ENCODE assay signal across 9 mouse cellular contexts in genomic region chr7:44560435-44561400, GRCm38 (mm10). TPM values are rescaled to one million over a fixed set of nuclear protein-coding genes. Genes with fewer than 3 reads are reported as not detected.
A peak's percentile ranks its signal among the peaks of the same experiment; 100 is the strongest.
DNase-seq lines count a peak whose midpoint lies in the region; ATAC-seq and TF ChIP-seq lines count a peak whose summit lies in the region.
"Had no signal": no experiment of that assay in that cellular context is flagged by ENCODE, and none has a peak within 500 bp of the region (broad histone marks: within the 10 kb centered on the region; RNA-seq: fewer than 3 reads in every experiment).

No protein-coding gene starts in this region.

- WGBS in liver, postnatal 0 days (ENCODE audit: insufficient replicate concordance) = 52% methylated on average over 18 of the region's 18 CpGs
- 55% methylated on average over 18 of the region's 18 CpGs for WGBS in neural tube, embryonic 13.5 days

- no peak overlapping the region for H3K4me3 ChIP-seq in liver, postnatal 0 days (ENCODE audit: low read depth, low read length)
- H3K4me3 ChIP-seq in neural tube, embryonic 13.5 days = no peak overlapping the region

- DNase-seq in CD4-positive helper T cell, adult 2 months (ENCODE audit: low read depth, low spot score) = peak; percentile 85
- peak; percentile 77 for DNase-seq in T-cell, adult 2 months (ENCODE audit: low spot score)
- peak; percentile 87 to 90 for DNase-seq in cerebellum, postnatal 36 days
- DNase-seq in gastrocnemius, postnatal 10 days = peak; percentile 78
- DNase-seq in kidney, postnatal 10 days = peak; percentile 90
- DNase-seq in liver, postnatal 0 days = peak; percentile 83
- DNase-seq in testis, postnatal 14 days (ENCODE audit: low spot score) = peak; percentile 71

- H3K36me3 ChIP-seq in liver, postnatal 0 days (replicated peaks; ENCODE audit: insufficient read depth, low read length) = no peaks in the 10 kb centered on the region
- no peaks in the 10 kb centered on the region for H3K36me3 ChIP-seq in neural tube, embryonic 13.5 days

- peak; percentile 65 for ATAC-seq in liver, postnatal 0 days
- ATAC-seq in neural tube, embryonic 13.5 days (ENCODE audit: low read depth) = peak; percentile 67

- no peak overlapping the region; the same call in 1 of the 2 replicates for H3K27ac ChIP-seq in liver, postnatal 0 days (ENCODE audit: low read depth)
- H3K27ac ChIP-seq in neural tube, embryonic 13.5 days (replicated peaks) = no peak overlapping the region

- H3K9ac ChIP-seq in liver, postnatal 0 days (replicated peaks) = no peak overlapping the region
- 0 out of 2 replicates have a peak overlapping the region, but pooled peaks have one; percentile 22 for H3K9ac ChIP-seq in neural tube, embryonic 13.5 days

- TF ChIP-seq CTCF in liver, postnatal 0 days (IDR thresholded peaks at IDR 0.05; ENCODE audit: low read depth) = peak; percentile 85

- no peaks in the 10 kb centered on the region for H3K27me3 ChIP-seq in liver, postnatal 0 days (ENCODE audit: insufficient read depth, low read length)
- H3K27me3 ChIP-seq in neural tube, embryonic 13.5 days = peaks cover 19% of the 10 kb centered on the region

- H3K4me1 ChIP-seq in liver, postnatal 0 days (ENCODE audit: insufficient read depth) = peaks cover 13% of the 10 kb centered on the region; the same call in 1 of the 2 replicates
- H3K4me1 ChIP-seq in neural tube, embryonic 13.5 days (replicated peaks) = no peaks in the 10 kb centered on the region

- H3K9me3 ChIP-seq in liver, postnatal 0 days (ENCODE audit: low read length) = no peaks in the 10 kb centered on the region
- no peaks in the 10 kb centered on the region for H3K9me3 ChIP-seq in neural tube, embryonic 13.5 days

- no peak for TF ChIP-seq EP300 in liver, postnatal 0 days (IDR thresholded peaks at IDR 0.05; ENCODE audit: low read depth)

- H3K4me2 ChIP-seq in liver, postnatal 0 days (ENCODE audit: low read depth, low read length) = no peak overlapping the region
- H3K4me2 ChIP-seq in neural tube, embryonic 13.5 days = no peak overlapping the region

RNA-seq across cellular contexts. Expression of gene Nr1h2, which starts 7.0 kb away (rescaled TPM):
- 10 to 100 TPM; 27.4 to 35.4 TPM for total RNA-seq in gastrocnemius, postnatal 10 days (2021)
- polyA plus RNA-seq in liver, postnatal 0 days (2015; fragmentation: Nextera tagmentation; extraction: Ambion mirVana) = 33.6 and 33.9 TPM in 2 replicates
- polyA plus RNA-seq in neural tube, embryonic 13.5 days (2015; fragmentation: Nextera tagmentation; extraction: Ambion mirVana) = 60.1 and 65.2 TPM in 2 replicates

RNA-seq across cellular contexts. Expression of gene Napsa, which starts 11.5 kb away (rescaled TPM):
- under 1 TPM in 1 of 2 experiments, not detected in 1; 0.99 TPM for total RNA-seq in gastrocnemius, postnatal 10 days (2021)
- 17.0 and 17.8 TPM in 2 replicates for polyA plus RNA-seq in liver, postnatal 0 days (2015; fragmentation: Nextera tagmentation; extraction: Ambion mirVana)
- polyA plus RNA-seq in neural tube, embryonic 13.5 days (2015; fragmentation: Nextera tagmentation; extraction: Ambion mirVana) = 1.2 and 1.6 TPM in 2 replicates

RNA-seq across cellular contexts. Expression of gene Pold1, which starts 12.1 kb away (rescaled TPM):
- 10 to 100 TPM in 1 of 2 experiments, 1 to 10 TPM in 1; 8.1 to 14.7 TPM for total RNA-seq in gastrocnemius, postnatal 10 days (2021)
- 18.9 and 25.1 TPM in 2 replicates for polyA plus RNA-seq in liver, postnatal 0 days (2015; fragmentation: Nextera tagmentation; extraction: Ambion mirVana)
- polyA plus RNA-seq in neural tube, embryonic 13.5 days (2015; fragmentation: Nextera tagmentation; extraction: Ambion mirVana) = 22.5 and 22.7 TPM in 2 replicates

RNA-seq across cellular contexts. Expression of gene Spib, which starts 28.8 kb away (rescaled TPM):
- total RNA-seq in gastrocnemius, postnatal 10 days (2021) = 1 to 10 TPM in 1 of 2 experiments, not detected in 1; 1.2 TPM
- polyA plus RNA-seq in liver, postnatal 0 days (2015; fragmentation: Nextera tagmentation; extraction: Ambion mirVana) = 9.5 and 10.1 TPM in 2 replicates
- 0.13 TPM in 1 of 2 replicates, not detected in the other for polyA plus RNA-seq in neural tube, embryonic 13.5 days (2015; fragmentation: Nextera tagmentation; extraction: Ambion mirVana)
- polyA plus RNA-seq: heart, embryonic 14.5 days had no signal

RNA-seq across cellular contexts. Expression of gene Kcnc3, which starts 29.7 kb away (rescaled TPM):
- total RNA-seq in gastrocnemius, postnatal 10 days (2021) = 1 to 10 TPM; 1.4 to 1.6 TPM
- polyA plus RNA-seq in liver, postnatal 0 days (2015; fragmentation: Nextera tagmentation; extraction: Ambion mirVana) = 0.13 and 0.20 TPM in 2 replicates
- 4.7 and 5.2 TPM in 2 replicates for polyA plus RNA-seq in neural tube, embryonic 13.5 days (2015; fragmentation: Nextera tagmentation; extraction: Ambion mirVana)
- polyA plus RNA-seq: heart, embryonic 14.5 days had no signal
